Mouse (Mus musculus) brain, embryonic 14.5 days (tissue): ENCODE results near the gene Myo15b.

ENCODE experiments used
- CTCF ChIP-seq: fragments of 200-500 bp; IDR thresholded peaks from 2 replicates; pipeline ENCODE4 v1.5.1; 2012; ENCODE audit warnings: inconsistent platforms, mild to moderate bottlenecking, moderate library complexity, borderline replicate concordance; ENCODE audit not compliant: insufficient read depth, insufficient read length; ENCODE audit errors: extremely low read depth
- POLR2A ChIP-seq: fragments of 200-500 bp; IDR thresholded peaks from 2 replicates; pipeline ENCODE4 v1.6.1; 2012; ENCODE audit warnings: mild to moderate bottlenecking, inconsistent platforms, borderline replicate concordance; ENCODE audit not compliant: poor library complexity, insufficient read depth, insufficient read length, severe bottlenecking; ENCODE audit errors: extremely low read depth

- TF ChIP-seq CTCF (no peak), POLR2A (no peak)
These were observed 26.2 kb downstream of the Myo15b start for GRCm38 (mm10) chr11:115884361-115884760.
